ENCODE assay signal across 7 mouse cellular contexts in the genomic region with DNA sequence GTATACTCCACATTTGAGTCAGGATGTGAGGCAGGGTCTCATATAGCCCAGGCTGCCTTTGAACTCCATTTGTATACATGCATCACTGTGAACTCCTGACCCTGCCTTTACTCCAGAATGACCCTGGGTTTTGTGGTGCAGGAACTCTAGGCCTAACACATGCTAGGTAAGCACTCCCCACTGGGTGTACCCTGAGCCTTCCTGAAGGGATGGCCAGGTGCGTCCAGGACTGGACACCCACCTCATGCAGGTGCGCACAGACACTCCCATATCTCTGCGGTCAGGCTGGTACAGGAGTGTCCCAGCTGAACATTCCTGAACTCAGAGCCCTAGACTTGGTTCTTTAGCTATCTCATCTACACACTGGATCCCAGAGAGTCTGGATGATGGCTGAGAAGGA. TPM values are rescaled to one million over a fixed set of nuclear protein-coding genes. Genes with fewer than 3 reads are reported as not detected.
A peak's percentile ranks its signal among the peaks of the same experiment; 100 is the strongest.
DNase-seq lines count a peak whose midpoint lies in the region; ATAC-seq and TF ChIP-seq lines count a peak whose summit lies in the region.

No protein-coding gene starts in this region.

- peak overlapping the region; percentile 92 for H3K27ac ChIP-seq in liver, adult 2 months (replicated peaks; ENCODE audit: insufficient read depth, low read depth, low read length)
- H3K27ac ChIP-seq in embryonic facial prominence, embryonic 12.5 days: peak overlapping the region; percentile 92
- peak overlapping the region; percentile 93 for H3K27ac ChIP-seq in intestine, embryonic 14.5 days (ENCODE audit: low read depth)
- peak overlapping the region; percentile 97 for H3K27ac ChIP-seq in neural tube, embryonic 14.5 days (ENCODE audit: low read depth, low read length)

- 77% methylated on average over 3 of the region's 3 CpGs for WGBS in liver, adult 2 months
- 88% methylated on average over 3 of the region's 3 CpGs for WGBS in embryonic facial prominence, embryonic 12.5 days
- 67% methylated on average over 3 of the region's 3 CpGs for WGBS in intestine, embryonic 14.5 days
- WGBS in neural tube, embryonic 14.5 days: 88% methylated on average over 3 of the region's 3 CpGs

- TF ChIP-seq POLR2A in liver, adult 2 months (IDR thresholded peaks at IDR 0.05; ENCODE audit: extremely low read depth, insufficient read depth, low read length): no peak

- ATAC-seq in embryonic facial prominence, embryonic 12.5 days (ENCODE audit: insufficient number of reproducible peaks, insufficient read depth, low FRiP score, low TSS enrichment): 0 out of 2 replicates have a peak, but pooled peaks have one; percentile 16
- ATAC-seq in intestine, embryonic 14.5 days (replicated peaks; ENCODE audit: low FRiP score, low TSS enrichment, low read depth): no peak
- peak; percentile 1; the same call in 1 of the 2 replicates for ATAC-seq in neural tube, embryonic 14.5 days (ENCODE audit: low read depth)

- peak overlapping the region; percentile 57 for H3K4me2 ChIP-seq in embryonic facial prominence, embryonic 12.5 days (replicated peaks)
- H3K4me2 ChIP-seq in intestine, embryonic 14.5 days (ENCODE audit: low read length): peak overlapping the region; percentile 73
- H3K4me2 ChIP-seq in neural tube, embryonic 14.5 days (ENCODE audit: low read depth, low read length): peak overlapping the region; percentile 89

- no peak for TF ChIP-seq CTCF in liver, adult 2 months (IDR thresholded peaks at IDR 0.05; ENCODE audit: low read depth, low read length)

- DNase-seq in liver, adult 2 months (ENCODE audit: extremely low read depth, low read depth, low spot score): no peak
- no peak for DNase-seq in liver
- no peak for DNase-seq in intestine, embryonic 14.5 days (ENCODE audit: low spot score)
- DNase-seq in frontal cortex, adult 2 months (ENCODE audit: extremely low spot score in 1 of 2, low spot score in 1 of 2): no peak
- DNase-seq in layer of hippocampus, postnatal 36 days: no peak

- H3K9me3 ChIP-seq in embryonic facial prominence, embryonic 12.5 days: no peaks in the 10 kb centered on the region
- H3K9me3 ChIP-seq in intestine, embryonic 14.5 days (ENCODE audit: control insufficient read depth, low read length): no peaks in the 10 kb centered on the region
- no peaks in the 10 kb centered on the region for H3K9me3 ChIP-seq in neural tube, embryonic 14.5 days (ENCODE audit: control insufficient read depth, low read length)

- peak overlapping the region; percentile 68 for H3K9ac ChIP-seq in liver, adult 2 months (ENCODE audit: low read depth, low read length)
- peak overlapping the region; percentile 70 for H3K9ac ChIP-seq in embryonic facial prominence, embryonic 12.5 days
- peak overlapping the region; percentile 66 for H3K9ac ChIP-seq in intestine, embryonic 14.5 days (ENCODE audit: low read length)
- peak overlapping the region; percentile 76 for H3K9ac ChIP-seq in neural tube, embryonic 14.5 days (replicated peaks; ENCODE audit: low read depth, low read length)

- H3K36me3 ChIP-seq in liver, adult 2 months (ENCODE audit: control insufficient read depth, insufficient read depth, low read length): no peaks in the 10 kb centered on the region
- peaks cover 20% of the 10 kb centered on the region for H3K36me3 ChIP-seq in embryonic facial prominence, embryonic 12.5 days
- peaks cover 25% of the 10 kb centered on the region for H3K36me3 ChIP-seq in intestine, embryonic 14.5 days (ENCODE audit: control insufficient read depth, insufficient read depth, low read length)
- H3K36me3 ChIP-seq in neural tube, embryonic 14.5 days (ENCODE audit: control insufficient read depth, insufficient read depth, low read length): peaks cover 4% of the 10 kb centered on the region; the same call in 1 of the 2 replicates

- peaks cover 11% of the 10 kb centered on the region for H3K4me1 ChIP-seq in liver, adult 2 months (ENCODE audit: control insufficient read depth, insufficient read depth, low read length)
- H3K4me1 ChIP-seq in embryonic facial prominence, embryonic 12.5 days: peaks cover 13% of the 10 kb centered on the region
- H3K4me1 ChIP-seq in intestine, embryonic 14.5 days (replicated peaks; ENCODE audit: control insufficient read depth, insufficient read depth, low read length): peaks cover 19% of the 10 kb centered on the region
- H3K4me1 ChIP-seq in neural tube, embryonic 14.5 days (ENCODE audit: control insufficient read depth, insufficient read depth, low read length): peaks cover 15% of the 10 kb centered on the region

- H3K79me2 ChIP-seq in liver, adult 2 months (ENCODE audit: control insufficient read depth, insufficient read depth, low read length): no peaks in the 10 kb centered on the region

- H3K4me3 ChIP-seq in liver, adult 2 months (ENCODE audit: insufficient read depth, low read depth, low read length): no peak overlapping the region; the same call in 1 of the 2 replicates
- peak overlapping the region; percentile 62 for H3K4me3 ChIP-seq in embryonic facial prominence, embryonic 12.5 days
- H3K4me3 ChIP-seq in intestine, embryonic 14.5 days (ENCODE audit: low read depth, low read length): peak overlapping the region; percentile 53
- peak overlapping the region; percentile 53 for H3K4me3 ChIP-seq in neural tube, embryonic 14.5 days (ENCODE audit: low read depth, low read length)

- no peaks in the 10 kb centered on the region for H3K27me3 ChIP-seq in liver, adult 2 months (ENCODE audit: control insufficient read depth, insufficient read depth, low read length)
- no peaks in the 10 kb centered on the region for H3K27me3 ChIP-seq in embryonic facial prominence, embryonic 12.5 days
- H3K27me3 ChIP-seq in intestine, embryonic 14.5 days (replicated peaks; ENCODE audit: control insufficient read depth, insufficient read depth, low read length): no peaks in the 10 kb centered on the region
- no peaks in the 10 kb centered on the region for H3K27me3 ChIP-seq in neural tube, embryonic 14.5 days (ENCODE audit: control insufficient read depth, insufficient read depth, low read length)

RNA-seq across cellular contexts. Expression of a gene that starts 1.1 kb away (rescaled TPM):
- 30.8 and 35.4 TPM in 2 replicates for total RNA-seq in liver, adult 2 months (2014; rRNA removed)
- polyA plus RNA-seq in liver, adult 2 months (2012; rRNA removed): 35.4 and 51.8 TPM in 2 replicates
- 303 and 326 TPM in 2 replicates for polyA plus RNA-seq in embryonic facial prominence, embryonic 12.5 days (2016; fragmentation: Nextera tagmentation; extraction: Ambion mirVana)
- 290 and 307 TPM in 2 replicates for polyA plus RNA-seq in intestine, embryonic 14.5 days (2014; fragmentation: Nextera tagmentation; extraction: Ambion mirVana)
- polyA plus RNA-seq in neural tube, embryonic 14.5 days (2014; fragmentation: Nextera tagmentation; extraction: Ambion mirVana): 193 and 194 TPM in 2 replicates
- 113 and 128 TPM in 2 replicates for polyA plus RNA-seq in frontal cortex, adult 2 months (2012; rRNA removed)
- 10 to 100 TPM; 60.3 to 68.5 TPM for total RNA-seq in layer of hippocampus, postnatal 36 days (2021)

RNA-seq across cellular contexts. Expression of a gene that starts 13.9 kb away (rescaled TPM):
- total RNA-seq in liver, adult 2 months (2014; rRNA removed): 39.1 and 42.6 TPM in 2 replicates
- 91.3 and 117 TPM in 2 replicates for polyA plus RNA-seq in liver, adult 2 months (2012; rRNA removed)
- 59.5 and 70.4 TPM in 2 replicates for polyA plus RNA-seq in embryonic facial prominence, embryonic 12.5 days (2016; fragmentation: Nextera tagmentation; extraction: Ambion mirVana)
- 65.5 and 65.9 TPM in 2 replicates for polyA plus RNA-seq in intestine, embryonic 14.5 days (2014; fragmentation: Nextera tagmentation; extraction: Ambion mirVana)
- 74.5 and 85.2 TPM in 2 replicates for polyA plus RNA-seq in neural tube, embryonic 14.5 days (2014; fragmentation: Nextera tagmentation; extraction: Ambion mirVana)
- polyA plus RNA-seq in frontal cortex, adult 2 months (2012; rRNA removed): 17.2 and 25.8 TPM in 2 replicates
- 10 to 100 TPM; 23.1 TPM for total RNA-seq in layer of hippocampus, postnatal 36 days (2021)

RNA-seq across cellular contexts. Expression of a gene that starts 24.6 kb away (rescaled TPM):
- total RNA-seq in liver, adult 2 months (2014; rRNA removed): 26.6 and 36.6 TPM in 2 replicates
- polyA plus RNA-seq in liver, adult 2 months (2012; rRNA removed): 111 and 120 TPM in 2 replicates
- polyA plus RNA-seq in embryonic facial prominence, embryonic 12.5 days (2016; fragmentation: Nextera tagmentation; extraction: Ambion mirVana): 142 and 150 TPM in 2 replicates
- polyA plus RNA-seq in intestine, embryonic 14.5 days (2014; fragmentation: Nextera tagmentation; extraction: Ambion mirVana): 94.0 and 114 TPM in 2 replicates
- 115 and 119 TPM in 2 replicates for polyA plus RNA-seq in neural tube, embryonic 14.5 days (2014; fragmentation: Nextera tagmentation; extraction: Ambion mirVana)
- polyA plus RNA-seq in frontal cortex, adult 2 months (2012; rRNA removed): 226 and 228 TPM in 2 replicates
- 100 to 1,000 TPM; 157 to 183 TPM for total RNA-seq in layer of hippocampus, postnatal 36 days (2021)

RNA-seq across cellular contexts. Expression of a gene that starts 29.1 kb away (rescaled TPM):
- not detected in 2 replicates for total RNA-seq in liver, adult 2 months (2014; rRNA removed)
- not detected in 2 replicates for polyA plus RNA-seq in liver, adult 2 months (2012; rRNA removed)
- not detected in 2 replicates for polyA plus RNA-seq in embryonic facial prominence, embryonic 12.5 days (2016; fragmentation: Nextera tagmentation; extraction: Ambion mirVana)
- polyA plus RNA-seq in intestine, embryonic 14.5 days (2014; fragmentation: Nextera tagmentation; extraction: Ambion mirVana): 0.05 TPM in 2 replicates
- 0.13 TPM in 1 of 2 replicates, not detected in the other for polyA plus RNA-seq in neural tube, embryonic 14.5 days (2014; fragmentation: Nextera tagmentation; extraction: Ambion mirVana)
- polyA plus RNA-seq in frontal cortex, adult 2 months (2012; rRNA removed): 0.32 and 0.40 TPM in 2 replicates
- under 1 TPM; 0.08 to 0.10 TPM for total RNA-seq in layer of hippocampus, postnatal 36 days (2021)

RNA-seq across cellular contexts. Expression of a gene that starts 41.9 kb away (rescaled TPM):
- 5.8 and 12.6 TPM in 2 replicates for total RNA-seq in liver, adult 2 months (2014; rRNA removed)
- 23.8 and 27.7 TPM in 2 replicates for polyA plus RNA-seq in liver, adult 2 months (2012; rRNA removed)
- not detected in 2 replicates for polyA plus RNA-seq in embryonic facial prominence, embryonic 12.5 days (2016; fragmentation: Nextera tagmentation; extraction: Ambion mirVana)
- 0.55 and 1.1 TPM in 2 replicates for polyA plus RNA-seq in intestine, embryonic 14.5 days (2014; fragmentation: Nextera tagmentation; extraction: Ambion mirVana)
- polyA plus RNA-seq in neural tube, embryonic 14.5 days (2014; fragmentation: Nextera tagmentation; extraction: Ambion mirVana): 0.54 TPM in 1 of 2 replicates, not detected in the other
- polyA plus RNA-seq in frontal cortex, adult 2 months (2012; rRNA removed): 0.15 and 0.20 TPM in 2 replicates
- not detected for total RNA-seq in layer of hippocampus, postnatal 36 days (2021)
